Mouse (Mus musculus): ENCODE measurements around the gene Acox3. TPM values are rescaled to one million over a fixed set of nuclear protein-coding genes. Genes with fewer than 3 reads are reported as not detected.

Acox3 gene
- polyA plus RNA-seq, 1 experiment = 30.5 TPM

- H3K4me1 ChIP-seq (ENCODE audit: control insufficient read depth, insufficient read depth, low read length) = no peaks in the 10 kb centered on the region
- TF ChIP-seq POLR2A (IDR thresholded peaks at IDR 0.05; ENCODE audit: extremely low read depth, insufficient read depth, low read length) = no peak
- TF ChIP-seq CTCF (IDR thresholded peaks at IDR 0.05; ENCODE audit: extremely low read depth, insufficient read depth, low read length) = no peak
- no peak overlapping the region for H3K4me3 ChIP-seq (ENCODE audit: insufficient read depth, low read length)
- no peak overlapping the region for H3K27ac ChIP-seq (ENCODE audit: insufficient read depth, low read length)
Measured at GRCm38 (mm10) chr5:35621114-35621513, 38.3 kb downstream of the Acox3 start.

- TF ChIP-seq POLR2A (IDR thresholded peaks at IDR 0.05; ENCODE audit: extremely low read depth, insufficient read depth, low read length) (no peak), CTCF (IDR thresholded peaks at IDR 0.05; ENCODE audit: extremely low read depth, insufficient read depth, low read length) (no peak)
- H3K4me1 ChIP-seq (ENCODE audit: control insufficient read depth, insufficient read depth, low read length) = no peaks in the 10 kb centered on the region
- no peak overlapping the region for H3K27ac ChIP-seq (ENCODE audit: insufficient read depth, low read length)
- H3K4me3 ChIP-seq (ENCODE audit: insufficient read depth, low read length) = no peak overlapping the region
Measured at GRCm38 (mm10) chr5:35623831-35624230, 41.0 kb downstream of the Acox3 start.

GRCm38 (mm10) chr5:35624751-35625239, 42.0 kb downstream of the Acox3 start:
- Histone ChIP-seq H3K4me3 (ENCODE audit: insufficient read depth, low read length) (no peak overlapping the region), H3K4me1 (ENCODE audit: control insufficient read depth, insufficient read depth, low read length) (no peaks in the 10 kb centered on the region), H3K27ac (ENCODE audit: insufficient read depth, low read length) (no peak overlapping the region)
- no peak for TF ChIP-seq POLR2A (IDR thresholded peaks at IDR 0.05; ENCODE audit: extremely low read depth, insufficient read depth, low read length)
- TF ChIP-seq CTCF (IDR thresholded peaks at IDR 0.05; ENCODE audit: extremely low read depth, insufficient read depth, low read length) = no peak

- H3K4me3 ChIP-seq (ENCODE audit: insufficient read depth, low read length) = no peak overlapping the region
- no peaks in the 10 kb centered on the region for H3K4me1 ChIP-seq (ENCODE audit: control insufficient read depth, insufficient read depth, low read length)
- H3K27ac ChIP-seq (ENCODE audit: insufficient read depth, low read length) = no peak overlapping the region
- TF ChIP-seq CTCF (IDR thresholded peaks at IDR 0.05; ENCODE audit: extremely low read depth, insufficient read depth, low read length) (no peak), POLR2A (IDR thresholded peaks at IDR 0.05; ENCODE audit: extremely low read depth, insufficient read depth, low read length) (no peak)
Measured at GRCm38 (mm10) chr5:35626408-35626807, 43.6 kb downstream of the Acox3 start.

GRCm38 (mm10) chr5:35627307-35627840, 44.5 kb downstream of the Acox3 start:
- Histone ChIP-seq H3K4me3 (ENCODE audit: insufficient read depth, low read length) (no peak overlapping the region), H3K4me1 (ENCODE audit: control insufficient read depth, insufficient read depth, low read length) (no peaks in the 10 kb centered on the region), H3K27ac (ENCODE audit: insufficient read depth, low read length) (no peak overlapping the region)
- peak; percentile 25 for TF ChIP-seq CTCF (IDR thresholded peaks at IDR 0.05; ENCODE audit: extremely low read depth, insufficient read depth, low read length)
- no peak for TF ChIP-seq POLR2A (IDR thresholded peaks at IDR 0.05; ENCODE audit: extremely low read depth, insufficient read depth, low read length)

- TF ChIP-seq CTCF (IDR thresholded peaks at IDR 0.05; ENCODE audit: extremely low read depth, insufficient read depth, low read length) (no peak), POLR2A (IDR thresholded peaks at IDR 0.05; ENCODE audit: extremely low read depth, insufficient read depth, low read length) (no peak)
- no peak overlapping the region for H3K27ac ChIP-seq (ENCODE audit: insufficient read depth, low read length)
- H3K4me3 ChIP-seq (ENCODE audit: insufficient read depth, low read length) = no peak overlapping the region
- H3K4me1 ChIP-seq (ENCODE audit: control insufficient read depth, insufficient read depth, low read length) = no peaks in the 10 kb centered on the region
Measured at GRCm38 (mm10) chr5:35628685-35629084, 45.8 kb downstream of the Acox3 start.

GRCm38 (mm10) chr5:35629333-35629732, 46.5 kb downstream of the Acox3 start:
- Histone ChIP-seq H3K4me1 (ENCODE audit: control insufficient read depth, insufficient read depth, low read length) (no peaks in the 10 kb centered on the region), H3K27ac (ENCODE audit: insufficient read depth, low read length) (no peak overlapping the region), H3K4me3 (ENCODE audit: insufficient read depth, low read length) (no peak overlapping the region)
- no peak for TF ChIP-seq POLR2A (IDR thresholded peaks at IDR 0.05; ENCODE audit: extremely low read depth, insufficient read depth, low read length)
- no peak for TF ChIP-seq CTCF (IDR thresholded peaks at IDR 0.05; ENCODE audit: extremely low read depth, insufficient read depth, low read length)

GRCm38 (mm10) chr5:35630706-35631105, 47.9 kb downstream of the Acox3 start:
- TF ChIP-seq CTCF (IDR thresholded peaks at IDR 0.05; ENCODE audit: extremely low read depth, insufficient read depth, low read length) = no peak
- TF ChIP-seq POLR2A (IDR thresholded peaks at IDR 0.05; ENCODE audit: extremely low read depth, insufficient read depth, low read length) = no peak
- no peak overlapping the region for H3K27ac ChIP-seq (ENCODE audit: insufficient read depth, low read length)
- H3K4me3 ChIP-seq (ENCODE audit: insufficient read depth, low read length) = no peak overlapping the region
- H3K4me1 ChIP-seq (ENCODE audit: control insufficient read depth, insufficient read depth, low read length) = no peaks in the 10 kb centered on the region

GRCm38 (mm10) chr5:35631224-35631623, 48.4 kb downstream of the Acox3 start:
- Histone ChIP-seq H3K4me1 (ENCODE audit: control insufficient read depth, insufficient read depth, low read length) (no peaks in the 10 kb centered on the region), H3K4me3 (ENCODE audit: insufficient read depth, low read length) (no peak overlapping the region), H3K27ac (ENCODE audit: insufficient read depth, low read length) (no peak overlapping the region)
- TF ChIP-seq POLR2A (IDR thresholded peaks at IDR 0.05; ENCODE audit: extremely low read depth, insufficient read depth, low read length) (no peak), CTCF (IDR thresholded peaks at IDR 0.05; ENCODE audit: extremely low read depth, insufficient read depth, low read length) (no peak)

GRCm38 (mm10) chr5:35631755-35632154, 48.9 kb downstream of the Acox3 start:
- no peak overlapping the region for H3K27ac ChIP-seq (ENCODE audit: insufficient read depth, low read length)
- no peaks in the 10 kb centered on the region for H3K4me1 ChIP-seq (ENCODE audit: control insufficient read depth, insufficient read depth, low read length)
- no peak for TF ChIP-seq CTCF (IDR thresholded peaks at IDR 0.05; ENCODE audit: extremely low read depth, insufficient read depth, low read length)
- TF ChIP-seq POLR2A (IDR thresholded peaks at IDR 0.05; ENCODE audit: extremely low read depth, insufficient read depth, low read length) = no peak
- no peak overlapping the region for H3K4me3 ChIP-seq (ENCODE audit: insufficient read depth, low read length)
